Mouse (Mus musculus) lung, embryonic 15.5 days (tissue): ENCODE data around the gene Nfic. TPM values are rescaled to one million over a fixed set of nuclear protein-coding genes. Genes with fewer than 3 reads are reported as not detected.
A peak's percentile ranks its signal among the peaks of the same experiment; 100 is the strongest.

ENCODE experiments used
- ATAC-seq: fragments of 200-750 bp; cut with Nextera tagmentation; 2 replicates; pipeline ENCODE4 v1.8.0; 2017; ENCODE audit warnings: moderate number of reproducible peaks, borderline replicate concordance; ENCODE audit not compliant: low FRiP score, low TSS enrichment; ENCODE audit errors: extremely low read depth
- H3K27ac ChIP-seq: fragments of 300-500 bp; sonication (generic); 2 replicates; pipeline ENCODE4 v1.5.1; 2015; ENCODE audit warnings: moderate library complexity, mild to moderate bottlenecking, inconsistent platforms
- H3K27me3 ChIP-seq: fragments of 300-500 bp; sonication (generic); 2 replicates; pipeline ENCODE4 v1.6.1; 2015; ENCODE audit warnings: inconsistent platforms
- H3K36me3 ChIP-seq: fragments of 300-500 bp; sonication (generic); 2 replicates; pipeline ENCODE4 v1.6.1; 2015; ENCODE audit warnings: inconsistent platforms
- H3K4me1 ChIP-seq: fragments of 300-500 bp; sonication (generic); 2 replicates; pipeline ENCODE4 v1.6.1; 2015; ENCODE audit warnings: inconsistent platforms
- H3K4me2 ChIP-seq: fragments of 300-500 bp; sonication (generic); 2 replicates; pipeline ENCODE4 v1.6.1; 2015; ENCODE audit warnings: inconsistent platforms, mild to moderate bottlenecking, moderate library complexity
- H3K4me3 ChIP-seq: fragments of 300-500 bp; sonication (generic); 2 replicates; pipeline ENCODE4 v1.5.1; 2015; ENCODE audit warnings: mild to moderate bottlenecking, inconsistent platforms
- H3K9ac ChIP-seq: fragments of 300-500 bp; sonication (generic); 2 replicates; pipeline ENCODE4 v1.6.1; 2015; ENCODE audit warnings: inconsistent platforms
- H3K9me3 ChIP-seq: fragments of 300-500 bp; sonication (generic); 2 replicates; pipeline ENCODE4 v1.6.1; 2016; ENCODE audit warnings: inconsistent platforms
- WGBS: fragments of 180-500 bp; shearing (Covaris S2); methylation state at CpG from one replicate; pipeline ENCODE4 v1.1.7; 2015; 5-methylcytosine and 5-hydroxymethylcytosine counted together
- polyA plus RNA-seq: library from polyadenylated mRNA; unstranded; fragments of >200 nt; fragmentation: Nextera tagmentation; extraction: Ambion mirVana; gene quantifications from 2 replicates; pipeline ENCODE4 v1.2.1, GENCODE M21; 2015

The Nfic gene
- polyA plus RNA-seq, 1 experiment from 2014 or later: 86.0 TPM

- 18% methylated on average over 9 of the region's 9 CpGs for WGBS
- ATAC-seq: no peak
- Histone ChIP-seq H3K9ac (no peak overlapping the region), H3K27me3 (peaks cover 26% of the 10 kb centered on the region), H3K4me2 (no peak overlapping the region), H3K9me3 (no peaks in the 10 kb centered on the region), H3K4me1 (peaks cover 7% of the 10 kb centered on the region; the same call in 1 of the 2 replicates), H3K4me3 (no peak overlapping the region), H3K36me3 (peaks cover 25% of the 10 kb centered on the region), H3K27ac (no peak overlapping the region)
Measured at GRCm38 (mm10) chr10:81483983-81484382, 28.5 kb upstream of the Nfic start.

- 0% methylated on average over 35 of the region's 36 CpGs for WGBS
- peaks cover 31% of the 10 kb centered on the region for H3K27me3 ChIP-seq
- peak within 1 kb of the TSS; percentile 48 for H3K9ac ChIP-seq
- H3K4me2 ChIP-seq: peak within 1 kb of the TSS; percentile 96
- peak within 1 kb of the TSS; percentile 39 for H3K4me3 ChIP-seq
- peaks cover 11% of the 10 kb centered on the region; the same call in 1 of the 2 replicates for H3K36me3 ChIP-seq
- no peak within 1 kb of the TSS for H3K27ac ChIP-seq
- H3K4me1 ChIP-seq: peaks cover 7% of the 10 kb centered on the region; the same call in 1 of the 2 replicates
- H3K9me3 ChIP-seq: no peaks in the 10 kb centered on the region
- ATAC-seq: peak; percentile 37; the same call in 1 of the 2 replicates
Measured at GRCm38 (mm10) chr10:81482533-81482889, 27.1 kb upstream of the Nfic start, which contains the start of gene Celf5. Gene Celf5 (minus strand): TSS chr10:81482709.

GRCm38 (mm10) chr10:81481605-81482532 is 26.4 kb upstream of the Nfic start:
- peaks cover 4% of the 10 kb centered on the region; the same call in 1 of the 2 replicates for H3K36me3 ChIP-seq
- H3K4me1 ChIP-seq: peaks cover 7% of the 10 kb centered on the region; the same call in 1 of the 2 replicates
- no peaks in the 10 kb centered on the region for H3K9me3 ChIP-seq
- H3K27ac ChIP-seq: no peak overlapping the region
- 2% methylated on average over 33 of the region's 35 CpGs for WGBS
- H3K27me3 ChIP-seq: peaks cover 37% of the 10 kb centered on the region
- peak overlapping the region; percentile 39 for H3K4me3 ChIP-seq
- H3K4me2 ChIP-seq: peak overlapping the region; percentile 96
- H3K9ac ChIP-seq: peak overlapping the region; percentile 48
- no peak for ATAC-seq

GRCm38 (mm10) chr10:81474461-81474860 is 19.0 kb upstream of the Nfic start:
- Histone ChIP-seq H3K9me3 (no peaks in the 10 kb centered on the region), H3K9ac (no peak overlapping the region), H3K27ac (no peak overlapping the region), H3K27me3 (peaks cover 72% of the 10 kb centered on the region), H3K36me3 (no peaks in the 10 kb centered on the region), H3K4me3 (no peak overlapping the region), H3K4me1 (no peaks in the 10 kb centered on the region), H3K4me2 (no peak overlapping the region)
- 77% methylated on average over 10 of the region's 10 CpGs for WGBS
- ATAC-seq: no peak

GRCm38 (mm10) chr10:81473003-81473451 is 17.6 kb upstream of the Nfic start:
- no peak for ATAC-seq
- Histone ChIP-seq H3K27me3 (peaks cover 81% of the 10 kb centered on the region), H3K9me3 (no peaks in the 10 kb centered on the region)

GRCm38 (mm10) chr10:81472403-81473002 is 17.1 kb upstream of the Nfic start:
- Histone ChIP-seq H3K4me1 (no peaks in the 10 kb centered on the region), H3K9ac (no peak overlapping the region), H3K4me2 (no peak overlapping the region), H3K36me3 (no peaks in the 10 kb centered on the region), H3K27ac (no peak overlapping the region), H3K9me3 (no peaks in the 10 kb centered on the region), H3K4me3 (no peak overlapping the region), H3K27me3 (peaks cover 82% of the 10 kb centered on the region)
- WGBS: 6% methylated on average over 17 of the region's 18 CpGs
- ATAC-seq: no peak

More at GRCm38 (mm10) chr10:81473003-81473451, 17.6 kb upstream of the Nfic start:
- no peak overlapping the region for H3K9ac ChIP-seq
- H3K4me3 ChIP-seq: no peak overlapping the region
- H3K4me2 ChIP-seq: no peak overlapping the region
- H3K27ac ChIP-seq: no peak overlapping the region
- 2% methylated on average over 22 of the region's 22 CpGs for WGBS
- no peaks in the 10 kb centered on the region for H3K4me1 ChIP-seq
- H3K36me3 ChIP-seq: no peaks in the 10 kb centered on the region

GRCm38 (mm10) chr10:81470454-81470853 is 15.0 kb upstream of the Nfic start:
- H3K9ac ChIP-seq: no peak overlapping the region
- peaks cover 86% of the 10 kb centered on the region for H3K27me3 ChIP-seq

GRCm38 (mm10) chr10:81469253-81469652 is 13.8 kb upstream of the Nfic start:
- Histone ChIP-seq H3K27me3 (peaks cover 87% of the 10 kb centered on the region), H3K9ac (no peak overlapping the region), H3K4me1 (peaks cover 10% of the 10 kb centered on the region), H3K27ac (no peak overlapping the region), H3K4me3 (no peak overlapping the region), H3K36me3 (no peaks in the 10 kb centered on the region), H3K9me3 (no peaks in the 10 kb centered on the region), H3K4me2 (no peak overlapping the region)
- ATAC-seq: no peak
- 74% methylated on average over 5 of the region's 5 CpGs for WGBS

More at GRCm38 (mm10) chr10:81470454-81470853, 15.0 kb upstream of the Nfic start:
- Histone ChIP-seq H3K9me3 (no peaks in the 10 kb centered on the region), H3K4me1 (no peaks in the 10 kb centered on the region), H3K27ac (no peak overlapping the region), H3K36me3 (no peaks in the 10 kb centered on the region), H3K4me2 (no peak overlapping the region), H3K4me3 (no peak overlapping the region)
- ATAC-seq: no peak
- WGBS: 34% methylated on average over 18 of the region's 18 CpGs

- 79% methylated on average over 16 of the region's 16 CpGs for WGBS
Measured at GRCm38 (mm10) chr10:81467670-81468235, 12.3 kb upstream of the Nfic start.

GRCm38 (mm10) chr10:81466881-81467280 is 11.4 kb upstream of the Nfic start:
- Histone ChIP-seq H3K27ac (no peak overlapping the region), H3K9me3 (no peaks in the 10 kb centered on the region), H3K36me3 (no peaks in the 10 kb centered on the region), H3K4me3 (no peak overlapping the region), H3K9ac (no peak overlapping the region), H3K27me3 (peaks cover 87% of the 10 kb centered on the region), H3K4me2 (no peak overlapping the region), H3K4me1 (peaks cover 21% of the 10 kb centered on the region)
- WGBS: 53% methylated on average over 14 of the region's 14 CpGs
- no peak for ATAC-seq

More at GRCm38 (mm10) chr10:81467670-81468235, 12.3 kb upstream of the Nfic start:
- H3K36me3 ChIP-seq: no peaks in the 10 kb centered on the region
- H3K9me3 ChIP-seq: no peaks in the 10 kb centered on the region
- no peak for ATAC-seq
- H3K4me3 ChIP-seq: no peak overlapping the region
- H3K9ac ChIP-seq: no peak overlapping the region
- no peak overlapping the region for H3K4me2 ChIP-seq
- H3K27ac ChIP-seq: no peak overlapping the region
- peaks cover 87% of the 10 kb centered on the region for H3K27me3 ChIP-seq
- H3K4me1 ChIP-seq: peaks cover 14% of the 10 kb centered on the region

- Histone ChIP-seq H3K36me3 (no peaks in the 10 kb centered on the region), H3K9ac (no peak overlapping the region), H3K27ac (no peak overlapping the region), H3K4me2 (no peak overlapping the region), H3K9me3 (no peaks in the 10 kb centered on the region), H3K4me1 (peaks cover 25% of the 10 kb centered on the region), H3K27me3 (peaks cover 88% of the 10 kb centered on the region), H3K4me3 (no peak overlapping the region)
- WGBS: 63% methylated on average over 2 of the region's 2 CpGs
- ATAC-seq: no peak
Measured at GRCm38 (mm10) chr10:81466066-81466465, 10.6 kb upstream of the Nfic start.
